Mouse (Mus musculus): ENCODE measurements around the gene Taf8. TPM values are rescaled to one million over a fixed set of nuclear protein-coding genes. Genes with fewer than 3 reads are reported as not detected.

The Taf8 gene
- total and polyA plus RNA-seq, 2 experiments from 2014 or later, result 11.5 to 15.1 TPM

- H3K36me3 ChIP-seq (ENCODE audit: insufficient read depth, low read length), result no peaks in the 10 kb centered on the region
- H3K4me1 ChIP-seq (ENCODE audit: insufficient read depth, low read length), result no peaks in the 10 kb centered on the region
- no peak overlapping the region for H3K4me3 ChIP-seq (ENCODE audit: low read depth, low read length)
- WGBS, result 72% methylated on average over 10 of the region's 10 CpGs
- no peak overlapping the region for H3K4me2 ChIP-seq (ENCODE audit: low read depth, low read length, poor library complexity, severe bottlenecking)
- ATAC-seq (ENCODE audit: low FRiP score), result no peak
- no peaks in the 10 kb centered on the region for H3K27me3 ChIP-seq (ENCODE audit: insufficient read depth, low read length)
- DNase-seq (ENCODE audit: low spot score), result no peak
- H3K9me3 ChIP-seq (ENCODE audit: low read length), result no peaks in the 10 kb centered on the region
- no peak overlapping the region for H3K27ac ChIP-seq (ENCODE audit: low read depth, low read length)
- no peak for TF ChIP-seq CTCF (IDR thresholded peaks at IDR 0.05)
- H3K9ac ChIP-seq (replicated peaks; ENCODE audit: low read length, poor library complexity, severe bottlenecking), result no peak overlapping the region
Observed at GRCm38 (mm10) chr17:47512956-47513775, 11.1 kb upstream of the Taf8 start.

GRCm38 (mm10) chr17:47511111-47512020 lies 9.3 kb upstream of the Taf8 start:
- DNase-seq (ENCODE audit: low spot score) (peak; percentile 93), ATAC-seq (ENCODE audit: low FRiP score) (peak; percentile 88)
- Histone ChIP-seq H3K4me1 (ENCODE audit: insufficient read depth, low read length) (no peaks in the 10 kb centered on the region), H3K36me3 (ENCODE audit: insufficient read depth, low read length) (no peaks in the 10 kb centered on the region), H3K27ac (ENCODE audit: low read depth, low read length) (no peak overlapping the region), H3K9me3 (ENCODE audit: low read length) (no peaks in the 10 kb centered on the region), H3K4me3 (ENCODE audit: low read depth, low read length) (no peak overlapping the region), H3K4me2 (ENCODE audit: low read depth, low read length, poor library complexity, severe bottlenecking) (peak overlapping the region; percentile 26), H3K9ac (replicated peaks; ENCODE audit: low read length, poor library complexity, severe bottlenecking) (no peak overlapping the region), H3K27me3 (ENCODE audit: insufficient read depth, low read length) (no peaks in the 10 kb centered on the region)
- TF ChIP-seq CTCF (IDR thresholded peaks at IDR 0.05), result peak; percentile 86
- 18% methylated on average over 25 of the region's 25 CpGs for WGBS

GRCm38 (mm10) chr17:47509031-47509705 lies 7.1 kb upstream of the Taf8 start:
- no peak overlapping the region for H3K9ac ChIP-seq (replicated peaks; ENCODE audit: low read length, poor library complexity, severe bottlenecking)
- no peak for TF ChIP-seq CTCF (IDR thresholded peaks at IDR 0.05)
- H3K9me3 ChIP-seq (ENCODE audit: low read length), result no peaks in the 10 kb centered on the region
- no peak overlapping the region for H3K4me2 ChIP-seq (ENCODE audit: low read depth, low read length, poor library complexity, severe bottlenecking)
- DNase-seq (ENCODE audit: low spot score) (no peak), ATAC-seq (ENCODE audit: low FRiP score) (no peak)
- 60% methylated on average over 9 of the region's 9 CpGs for whole genome bisulfite sequencing
- H3K27ac ChIP-seq (ENCODE audit: low read depth, low read length), result no peak overlapping the region
- H3K4me1 ChIP-seq (ENCODE audit: insufficient read depth, low read length), result no peaks in the 10 kb centered on the region
- no peak overlapping the region for H3K4me3 ChIP-seq (ENCODE audit: low read depth, low read length)
- no peaks in the 10 kb centered on the region for H3K27me3 ChIP-seq (ENCODE audit: insufficient read depth, low read length)
- no peaks in the 10 kb centered on the region for H3K36me3 ChIP-seq (ENCODE audit: insufficient read depth, low read length)

- H3K27ac ChIP-seq (ENCODE audit: low read depth, low read length), result 0 out of 2 replicates have a peak overlapping the region, but pooled peaks have one; percentile 43
- no peak for TF ChIP-seq CTCF (IDR thresholded peaks at IDR 0.05)
- H3K9ac ChIP-seq (replicated peaks; ENCODE audit: low read length, poor library complexity, severe bottlenecking), result 0 out of 2 replicates have a peak overlapping the region, but pooled peaks have one; percentile 4
- H3K4me1 ChIP-seq (ENCODE audit: insufficient read depth, low read length), result no peaks in the 10 kb centered on the region
- DNase-seq (ENCODE audit: low spot score), result peak; percentile 79
- WGBS, result 57% methylated on average over 12 of the region's 12 CpGs
- H3K4me2 ChIP-seq (ENCODE audit: low read depth, low read length, poor library complexity, severe bottlenecking), result no peak overlapping the region; the same call in 1 of the 2 replicates
- H3K27me3 ChIP-seq (ENCODE audit: insufficient read depth, low read length), result no peaks in the 10 kb centered on the region
- no peaks in the 10 kb centered on the region for H3K36me3 ChIP-seq (ENCODE audit: insufficient read depth, low read length)
- no peak overlapping the region for H3K4me3 ChIP-seq (ENCODE audit: low read depth, low read length)
- no peak for ATAC-seq (ENCODE audit: low FRiP score)
- H3K9me3 ChIP-seq (ENCODE audit: low read length), result no peaks in the 10 kb centered on the region
Observed at GRCm38 (mm10) chr17:47508012-47508608, 6.0 kb upstream of the Taf8 start.

- no peaks in the 10 kb centered on the region for H3K27me3 ChIP-seq (ENCODE audit: insufficient read depth, low read length)
- no peak overlapping the region for H3K27ac ChIP-seq (ENCODE audit: low read depth, low read length)
- 84% methylated on average over 2 of the region's 2 CpGs for WGBS
- ATAC-seq (ENCODE audit: low FRiP score) (no peak), DNase-seq (ENCODE audit: low spot score) (no peak)
- H3K36me3 ChIP-seq (ENCODE audit: insufficient read depth, low read length), result no peaks in the 10 kb centered on the region
- H3K4me3 ChIP-seq (ENCODE audit: low read depth, low read length), result no peak overlapping the region
- H3K4me2 ChIP-seq (ENCODE audit: low read depth, low read length, poor library complexity, severe bottlenecking), result no peak overlapping the region
- H3K4me1 ChIP-seq (ENCODE audit: insufficient read depth, low read length), result no peaks in the 10 kb centered on the region
- TF ChIP-seq CTCF (IDR thresholded peaks at IDR 0.05), result no peak
- H3K9ac ChIP-seq (replicated peaks; ENCODE audit: low read length, poor library complexity, severe bottlenecking), result no peak overlapping the region
- no peaks in the 10 kb centered on the region for H3K9me3 ChIP-seq (ENCODE audit: low read length)
Observed at GRCm38 (mm10) chr17:47507523-47507922, 5.4 kb upstream of the Taf8 start.
